Mouse (Mus musculus): ENCODE results near the gene Gm6034. TPM values are rescaled to one million over a fixed set of nuclear protein-coding genes. Genes with fewer than 3 reads are reported as not detected.
"Not testable (repeated sequence)": the region's sequence is repeated elsewhere in the genome, so short reads cannot be mapped to it uniquely, and the experiment has no call there.

Gene Gm6034
- total RNA-seq (2014; fragmentation: Nextera tagmentation) (not detected in 2 replicates), total RNA-seq (2017) (not detected in 2 replicates)

GRCm38 (mm10) chr17:36042610-36043169, at the start of gene Gm6034, which contains the start of gene H2-T22:
Gene Gm6034, plus strand, starts transcription at chr17:36042961.
Gene H2-T22, minus strand, starts transcription at chr17:36042747.
- peak; percentile 90 for ATAC-seq (replicated peaks; ENCODE audit: poor library complexity, severe bottlenecking)

GRCm38 (mm10) chr17:35993675-35994074, 49.1 kb upstream of the Gm6034 start:
- peak; percentile 58 for ATAC-seq (replicated peaks; ENCODE audit: poor library complexity, severe bottlenecking)

- ATAC-seq (replicated peaks; ENCODE audit: poor library complexity, severe bottlenecking), result peak; percentile 56
Observed at GRCm38 (mm10) chr17:35994175-35994878, 48.4 kb upstream of the Gm6034 start.

- ATAC-seq (replicated peaks; ENCODE audit: poor library complexity, severe bottlenecking), result no peak
Observed at GRCm38 (mm10) chr17:35994879-35995240, 47.9 kb upstream of the Gm6034 start.

- ATAC-seq (replicated peaks; ENCODE audit: poor library complexity, severe bottlenecking), result peak; percentile 52
Observed at GRCm38 (mm10) chr17:35996949-35997348, 45.8 kb upstream of the Gm6034 start.

GRCm38 (mm10) chr17:35997713-35998510, 44.8 kb upstream of the Gm6034 start:
- ATAC-seq (replicated peaks; ENCODE audit: poor library complexity, severe bottlenecking), result peak; percentile 51

GRCm38 (mm10) chr17:35998545-35999305, 44.0 kb upstream of the Gm6034 start:
- ATAC-seq (replicated peaks; ENCODE audit: poor library complexity, severe bottlenecking), result no peak

- peak; percentile 48 for ATAC-seq (replicated peaks; ENCODE audit: poor library complexity, severe bottlenecking)
Observed at GRCm38 (mm10) chr17:35999356-35999755, 43.4 kb upstream of the Gm6034 start.

GRCm38 (mm10) chr17:36000349-36000748, 42.4 kb upstream of the Gm6034 start:
- ATAC-seq (replicated peaks; ENCODE audit: poor library complexity, severe bottlenecking), result no peak

- ATAC-seq (replicated peaks; ENCODE audit: poor library complexity, severe bottlenecking), result no peak
Observed at GRCm38 (mm10) chr17:36001121-36001897, 41.5 kb upstream of the Gm6034 start.

- 0 out of 2 replicates have a peak, but pooled peaks have one; percentile 6 for ATAC-seq (replicated peaks; ENCODE audit: poor library complexity, severe bottlenecking)
Observed at GRCm38 (mm10) chr17:36001966-36002365, 40.8 kb upstream of the Gm6034 start.

- no peak for ATAC-seq (replicated peaks; ENCODE audit: poor library complexity, severe bottlenecking)
Observed at GRCm38 (mm10) chr17:36003331-36003730, 39.4 kb upstream of the Gm6034 start.

- ATAC-seq (replicated peaks; ENCODE audit: poor library complexity, severe bottlenecking), result not testable (repeated sequence)
Observed at GRCm38 (mm10) chr17:36004409-36004808, 38.4 kb upstream of the Gm6034 start.

- ATAC-seq (replicated peaks; ENCODE audit: poor library complexity, severe bottlenecking), result no peak
Observed at GRCm38 (mm10) chr17:36014977-36015376, 27.8 kb upstream of the Gm6034 start.

GRCm38 (mm10) chr17:36017046-36017445, 25.7 kb upstream of the Gm6034 start:
- no peak for ATAC-seq (replicated peaks; ENCODE audit: poor library complexity, severe bottlenecking)

GRCm38 (mm10) chr17:36018979-36019378, 23.8 kb upstream of the Gm6034 start:
- no peak for ATAC-seq (replicated peaks; ENCODE audit: poor library complexity, severe bottlenecking)

- ATAC-seq (replicated peaks; ENCODE audit: poor library complexity, severe bottlenecking), result no peak
Observed at GRCm38 (mm10) chr17:36019519-36019918, 23.2 kb upstream of the Gm6034 start.

GRCm38 (mm10) chr17:36020191-36021073, 22.3 kb upstream of the Gm6034 start, which contains the start of gene H2-T24:
Gene H2-T24, minus strand, starts transcription at chr17:36020560.
- ATAC-seq (replicated peaks; ENCODE audit: poor library complexity, severe bottlenecking), result peak; percentile 78
